Mouse (Mus musculus) testis, postnatal 10 days (tissue): ENCODE measurements around the gene Gclm.

Source experiments
- DNase-seq: peaks from one replicate; pipeline ENCODE4 v3.0.0; 2021; ENCODE audit warnings: low spot score

Gene Gclm

DNA sequence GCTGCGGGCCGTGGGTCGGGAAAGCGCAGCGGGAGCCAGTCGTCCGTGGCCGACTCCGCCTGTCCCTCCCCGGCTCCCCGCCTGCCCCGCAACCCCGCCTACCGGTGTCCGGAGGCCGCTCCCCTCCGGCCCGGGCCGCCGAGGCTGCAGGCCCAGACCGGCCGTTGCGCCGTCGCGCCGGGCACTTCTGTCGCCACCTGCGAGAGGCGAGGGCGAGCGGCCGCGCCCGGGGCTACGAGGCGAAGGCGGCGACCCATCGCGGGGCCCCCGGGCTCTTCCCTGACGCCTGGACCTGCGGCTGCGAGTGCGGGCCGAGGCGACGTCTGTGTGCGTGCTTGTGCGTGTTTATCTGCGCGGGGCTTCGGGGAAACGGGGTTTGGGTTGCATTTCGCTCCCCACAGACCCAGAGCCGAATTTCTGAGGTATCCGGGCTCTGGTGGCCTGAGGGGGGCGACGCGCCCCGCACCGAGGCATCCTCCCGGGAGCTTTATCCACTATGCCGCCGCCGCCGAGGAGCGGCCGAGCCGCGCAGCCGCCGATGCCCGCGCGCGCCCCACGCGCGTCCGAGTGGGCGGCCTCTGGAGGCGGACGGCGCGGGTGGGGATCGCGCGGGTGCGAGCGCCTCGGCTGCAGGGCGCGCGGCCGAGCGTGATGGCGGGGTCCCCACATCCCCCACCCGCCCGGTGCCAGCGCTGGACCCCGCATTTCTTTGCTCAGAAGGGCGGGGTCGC, 48.0 kb downstream of the Gclm start:
- peak; percentile 86 for DNase-seq

DNA sequence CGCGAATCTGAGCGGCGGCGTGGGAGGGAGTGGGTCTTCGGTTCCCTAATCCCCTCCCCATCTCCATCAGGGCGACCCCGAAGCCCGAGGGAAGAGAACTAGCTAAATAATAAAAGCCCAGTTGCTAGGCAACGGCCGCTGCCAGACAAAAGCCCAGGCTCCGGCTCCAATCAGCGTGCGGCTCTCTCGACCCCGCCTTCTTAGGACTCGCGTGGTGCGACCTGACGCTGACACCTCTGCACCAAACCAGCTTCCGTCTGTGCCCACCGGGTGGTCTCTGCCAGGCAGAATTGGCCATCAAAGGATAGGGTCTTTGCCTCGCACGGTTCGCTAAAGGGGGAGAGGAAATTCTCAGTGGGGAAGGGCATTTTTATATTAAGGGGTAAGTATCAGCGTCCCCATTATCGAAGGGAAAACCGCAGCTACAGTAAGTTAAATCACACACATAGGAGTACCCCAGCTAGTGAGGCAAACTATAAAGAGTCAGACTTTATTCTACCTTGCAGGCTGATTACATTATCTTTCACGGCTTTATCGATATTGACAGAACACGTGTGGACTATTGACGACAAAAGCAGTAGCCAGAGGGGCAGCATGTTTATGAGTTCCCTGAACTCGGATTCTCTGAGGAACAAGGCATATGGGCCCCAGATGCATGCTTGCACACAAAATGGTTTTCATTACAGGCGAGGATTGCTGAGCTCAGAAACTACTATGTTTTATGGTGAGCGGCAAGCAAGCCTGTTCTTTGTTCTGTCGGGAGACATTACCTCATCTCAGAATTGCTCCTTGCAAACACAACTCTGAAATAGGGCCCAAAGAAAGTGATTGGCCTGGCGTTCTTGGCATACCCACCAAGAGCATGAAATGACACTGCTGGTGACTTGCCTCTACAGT, 48.8 kb downstream of the Gclm start, which contains the start of gene Bcar3:
Gene Bcar3, plus strand, starts transcription at position 183 of the 897 bp plus-strand sequence.
- peak; percentile 93 for DNase-seq

DNA sequence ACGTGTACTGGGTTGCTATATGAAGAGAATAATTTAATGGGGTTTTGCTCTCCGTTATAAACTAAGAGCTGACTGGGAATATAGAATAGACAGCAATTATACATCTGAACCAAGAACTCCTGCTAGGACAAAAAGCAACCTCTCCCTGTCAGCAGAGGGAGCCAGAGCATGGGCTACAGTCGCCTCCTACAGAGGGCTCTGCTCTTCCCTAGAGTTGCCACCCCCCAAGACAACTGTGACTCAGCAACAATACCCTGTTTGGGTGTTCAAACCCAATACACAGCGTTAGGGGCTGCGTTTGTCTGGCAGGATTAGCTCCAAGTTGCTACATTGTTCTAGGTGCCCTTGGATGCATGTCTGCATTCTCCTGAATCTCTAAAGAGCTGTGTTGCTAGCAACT, 50.2 kb downstream of the Gclm start:
- DNase-seq, result peak; percentile 72

DNA sequence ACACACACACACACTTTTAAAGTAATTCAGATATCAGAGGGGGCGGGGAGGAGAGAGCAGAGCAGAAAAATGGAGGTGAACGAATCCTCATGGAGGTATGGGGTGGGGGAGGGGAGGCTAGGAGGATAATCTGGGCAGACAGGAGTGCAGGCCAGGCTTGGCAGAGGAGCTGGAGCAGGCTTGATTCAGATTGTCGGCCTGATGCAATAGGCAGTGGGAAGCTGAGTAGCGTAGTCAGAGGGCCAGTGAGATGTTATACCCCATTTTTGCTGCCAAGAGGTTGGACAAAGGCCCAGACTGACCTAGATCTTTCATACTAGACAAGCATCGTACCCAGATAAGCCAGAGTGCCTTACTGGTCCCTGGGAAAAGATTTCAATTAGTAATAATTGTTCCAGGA, 51.6 kb downstream of the Gclm start:
- DNase-seq, result peak; percentile 49

DNA sequence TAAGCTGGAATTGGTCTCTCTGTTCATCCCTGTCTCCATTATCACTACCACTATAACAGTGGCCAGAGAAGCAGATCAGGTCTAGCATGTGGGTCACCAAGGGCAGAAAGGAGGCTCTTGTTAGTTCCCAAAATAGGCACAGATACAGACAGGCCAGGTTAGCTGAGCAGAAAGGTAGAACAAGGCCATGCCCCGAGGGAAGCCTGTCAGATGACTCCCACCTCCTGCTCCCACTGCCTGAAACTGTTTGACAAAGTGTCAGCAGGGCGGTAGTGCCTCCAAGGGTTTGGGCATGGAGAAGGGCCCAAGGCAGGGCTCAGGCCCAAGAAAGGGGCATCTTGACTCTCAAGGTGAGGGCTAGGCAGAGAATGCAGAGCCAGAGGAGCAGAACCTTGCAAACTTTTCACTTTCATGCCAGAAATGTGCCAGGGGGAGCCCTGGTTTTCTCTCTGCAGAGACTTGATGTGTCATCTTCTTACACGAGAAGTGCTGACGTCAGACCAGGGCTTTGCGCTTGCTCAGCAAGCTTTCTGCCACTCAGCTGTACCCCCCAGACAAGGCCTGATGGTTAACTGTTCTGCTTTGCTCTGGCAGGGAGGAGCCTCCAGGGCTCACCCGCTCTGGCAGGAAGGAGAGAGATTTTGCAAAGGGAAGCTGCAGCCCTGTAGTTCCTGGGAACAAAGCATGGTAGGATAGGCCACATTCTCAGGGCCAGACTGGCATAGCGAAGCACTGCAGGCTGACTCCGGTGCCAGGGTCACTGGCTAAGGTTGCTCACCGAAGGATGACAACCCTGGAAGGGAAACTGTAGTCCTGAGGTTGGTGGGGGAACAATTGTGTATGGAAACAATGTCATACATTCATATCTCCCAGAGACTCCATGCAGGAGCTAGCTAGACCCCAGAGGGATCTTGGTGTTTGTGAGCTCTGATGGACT, 55.9 kb downstream of the Gclm start:
- peak; percentile 47 for DNase-seq

DNA sequence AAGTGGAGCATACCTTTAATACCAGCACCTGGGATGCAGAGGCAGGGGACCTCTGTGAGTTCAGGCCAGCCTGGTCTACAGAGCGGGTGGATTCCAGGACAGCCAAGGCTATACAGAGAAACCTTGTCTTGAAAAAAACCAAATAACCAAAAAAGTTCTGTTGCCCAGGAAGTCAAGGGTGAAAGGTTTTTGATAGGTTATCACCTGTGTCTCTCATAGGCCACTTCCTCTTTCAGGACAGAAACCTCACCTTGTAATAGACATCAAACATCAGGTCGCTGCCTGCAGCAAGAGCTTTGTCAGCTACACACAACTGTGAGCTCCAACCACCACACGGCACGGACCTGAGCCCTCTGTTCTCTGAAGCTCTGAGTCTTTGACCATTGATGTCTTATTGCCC, 59.2 kb downstream of the Gclm start:
- no peak for DNase-seq

DNA sequence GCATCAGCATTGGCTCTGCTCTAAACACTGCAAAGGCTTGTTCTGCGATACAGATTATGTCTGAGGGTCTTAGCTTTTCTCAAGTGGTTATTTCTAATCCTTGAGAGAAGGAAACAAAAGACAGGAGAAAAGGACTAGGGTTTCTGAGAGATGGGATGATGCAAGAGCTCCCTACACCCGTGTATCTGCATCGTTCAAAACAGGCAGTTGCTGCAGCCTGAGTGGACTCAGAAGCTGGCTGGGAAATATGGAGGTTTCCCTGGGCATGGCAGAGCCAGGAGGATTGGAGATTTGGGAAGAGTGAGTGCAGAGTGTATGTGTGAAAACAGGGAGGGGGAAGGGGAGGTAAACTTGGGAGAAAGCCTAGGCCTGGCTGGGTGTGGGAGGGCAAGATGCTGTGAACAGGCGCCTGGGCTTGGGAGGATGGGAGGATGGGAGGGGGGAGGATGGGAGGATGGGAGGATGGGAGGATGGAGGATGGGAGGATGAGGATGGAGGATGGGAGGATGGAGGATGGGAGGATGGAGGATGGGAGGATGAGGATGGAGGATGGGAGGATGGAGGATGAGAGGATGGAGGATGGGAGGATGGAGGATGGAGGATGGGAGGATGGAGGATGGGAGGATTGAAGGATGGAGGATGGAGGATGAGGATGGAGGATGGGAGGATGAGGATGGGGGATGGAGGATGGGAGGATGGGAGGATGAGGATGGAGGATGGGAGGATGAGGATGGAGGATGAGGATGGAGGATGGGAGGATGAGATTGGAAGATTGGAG, 62.7 kb downstream of the Gclm start:
- DNase-seq, result no peak

DNA sequence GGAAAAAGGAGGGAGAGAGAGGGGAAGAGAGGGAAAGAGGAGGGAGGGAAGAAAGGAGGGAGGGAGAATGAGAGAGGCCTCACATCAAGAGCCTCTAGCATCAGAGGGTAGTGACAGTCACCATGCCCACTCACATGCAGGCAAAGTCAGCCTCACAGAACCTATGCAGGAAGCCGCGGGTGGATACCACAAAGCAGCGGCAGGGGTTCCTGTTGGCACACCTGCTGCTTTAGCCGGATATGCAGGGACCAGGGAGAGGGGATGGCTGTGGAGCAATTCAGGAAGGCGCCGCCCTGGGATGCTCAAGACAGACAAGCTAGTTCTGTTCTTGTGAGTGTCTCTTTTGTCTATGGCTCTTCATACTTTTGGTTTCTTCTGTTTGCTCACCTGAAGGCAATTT, 63.6 kb downstream of the Gclm start:
- no peak for DNase-seq

DNA sequence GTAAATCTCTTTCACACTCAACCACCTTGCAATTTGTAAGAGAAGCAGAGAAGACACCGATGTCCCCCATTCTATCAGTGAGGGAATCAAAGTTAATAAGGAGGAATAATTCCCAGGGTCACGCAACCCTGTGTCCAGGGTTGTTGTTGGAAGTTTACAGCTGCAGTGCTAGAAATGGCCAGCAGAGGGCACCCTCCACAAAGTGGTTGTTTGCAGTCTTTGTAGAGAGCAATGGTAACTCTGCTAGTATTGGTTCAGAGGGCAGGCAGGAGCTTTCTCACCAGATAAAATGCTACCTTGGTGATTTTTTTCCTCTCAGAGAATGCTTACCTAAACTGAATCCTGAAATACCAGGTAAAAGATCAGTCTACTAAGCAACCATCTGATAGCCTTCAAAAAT, 66.7 kb downstream of the Gclm start:
- peak; percentile 95 for DNase-seq

DNA sequence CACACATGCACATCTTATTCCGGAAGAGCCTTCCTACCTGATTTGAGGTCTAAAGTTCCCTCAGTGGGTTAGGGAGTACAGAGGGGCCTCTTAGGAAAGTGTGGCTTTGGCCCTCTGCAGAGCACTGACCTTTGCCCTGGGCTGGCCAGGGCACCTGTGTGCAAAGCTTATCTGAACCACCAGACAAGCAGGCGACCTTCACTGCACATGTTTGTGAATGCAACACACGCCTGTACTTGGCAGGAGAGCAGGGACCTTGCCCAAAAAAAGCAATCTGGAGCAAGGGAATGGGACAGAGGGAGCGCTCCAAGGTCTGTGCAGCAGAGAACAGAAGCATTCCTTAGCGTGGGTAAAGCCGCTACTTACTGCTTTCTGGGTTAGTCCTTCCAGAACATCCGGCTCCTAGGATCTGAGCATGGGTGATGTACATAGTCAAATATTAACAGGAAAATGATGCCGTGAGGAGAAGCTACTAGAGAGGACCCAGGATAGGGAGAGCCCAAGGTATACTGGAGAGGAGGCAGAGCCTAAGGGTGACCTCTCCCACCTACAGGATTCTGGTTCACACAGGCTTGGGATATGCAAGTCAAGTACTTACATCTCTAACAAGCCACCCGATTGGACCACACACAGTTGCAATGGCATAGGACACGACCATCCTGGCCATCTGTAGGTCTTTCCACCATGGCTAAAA, 67.7 kb downstream of the Gclm start:
- no peak for DNase-seq

DNA sequence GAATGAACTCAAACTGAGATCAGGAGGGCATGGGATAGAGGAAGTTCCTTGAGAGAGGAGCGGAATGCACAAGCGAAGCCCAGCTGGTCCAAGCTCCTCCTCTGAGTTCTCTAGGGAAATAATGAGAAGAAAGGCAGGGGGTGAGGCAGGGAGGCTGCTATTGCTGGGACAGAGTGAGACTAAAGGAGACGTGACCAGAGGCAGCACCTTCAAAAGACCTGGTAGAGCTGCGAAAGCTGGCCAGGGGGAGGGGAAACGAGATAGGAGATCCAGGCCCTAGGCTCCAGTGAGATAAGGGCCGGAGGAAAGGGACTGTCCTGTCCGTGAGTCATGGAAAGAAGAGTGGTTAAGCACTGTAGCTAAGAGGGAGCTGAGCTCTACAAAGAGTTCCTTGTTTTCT, 68.6 kb downstream of the Gclm start:
- no peak for DNase-seq

DNA sequence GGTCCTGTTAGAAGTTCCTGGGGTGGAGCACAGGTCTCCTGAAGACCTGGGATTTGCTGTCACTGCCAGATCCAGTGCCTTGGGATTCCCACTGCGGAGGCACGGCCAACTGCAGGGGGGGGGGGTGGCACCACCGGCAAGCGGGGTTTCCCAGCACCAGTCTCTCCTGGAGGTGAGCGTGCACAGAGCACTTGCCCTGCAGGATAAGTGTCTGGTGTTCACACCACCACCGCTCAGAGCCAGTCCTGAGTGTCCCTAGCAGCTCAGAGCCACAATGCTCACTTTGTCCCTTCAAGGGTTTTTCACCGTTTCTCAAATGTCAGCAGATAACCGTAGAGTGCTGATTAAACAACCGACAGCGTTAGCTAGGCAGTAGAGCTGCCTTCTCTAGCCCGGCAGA, 71.3 kb downstream of the Gclm start:
- DNase-seq, result no peak

DNA sequence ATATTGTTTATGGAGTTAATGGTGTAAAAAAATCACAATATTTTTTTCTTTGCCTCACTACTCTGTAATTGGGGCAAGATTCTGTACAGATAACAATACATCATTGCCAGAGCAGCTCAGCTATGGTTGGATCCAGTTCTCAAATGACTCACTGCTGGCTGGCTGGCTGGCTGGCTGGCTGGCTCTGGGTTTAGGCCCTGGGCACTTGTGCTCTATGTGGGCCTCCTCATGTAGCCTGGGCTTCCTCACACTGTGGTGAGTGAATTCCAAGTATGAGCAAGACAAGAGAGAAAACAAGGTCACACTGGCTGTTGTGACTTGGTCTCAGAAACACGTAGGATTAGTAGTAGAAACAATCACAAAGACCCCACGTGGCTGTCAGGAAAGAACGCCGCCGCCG, 72.0 kb downstream of the Gclm start:
- DNase-seq, result no peak
